Mouse (Mus musculus) gastrocnemius, adult 8-10 months (tissue): Measurements from ENCODE around the gene Ston1. TPM values are rescaled to one million over a fixed set of nuclear protein-coding genes. Genes with fewer than 3 reads are reported as not detected.

Experiments used
- DNase-seq, 2 experiments: peaks; one replicate each; pipeline ENCODE4 v3.0.0; 2022; ENCODE audit warnings: low spot score in 2 of 2
- total RNA-seq, 4 experiments: library from RNA; stranded (reverse); gene quantifications; 2 replicates each; pipeline ENCODE4 v1.2.4; 2022

Ston1 gene
- total RNA-seq, 4 experiments from 2014 or later = 2.8 to 7.0 (median 3.9) TPM

DNA sequence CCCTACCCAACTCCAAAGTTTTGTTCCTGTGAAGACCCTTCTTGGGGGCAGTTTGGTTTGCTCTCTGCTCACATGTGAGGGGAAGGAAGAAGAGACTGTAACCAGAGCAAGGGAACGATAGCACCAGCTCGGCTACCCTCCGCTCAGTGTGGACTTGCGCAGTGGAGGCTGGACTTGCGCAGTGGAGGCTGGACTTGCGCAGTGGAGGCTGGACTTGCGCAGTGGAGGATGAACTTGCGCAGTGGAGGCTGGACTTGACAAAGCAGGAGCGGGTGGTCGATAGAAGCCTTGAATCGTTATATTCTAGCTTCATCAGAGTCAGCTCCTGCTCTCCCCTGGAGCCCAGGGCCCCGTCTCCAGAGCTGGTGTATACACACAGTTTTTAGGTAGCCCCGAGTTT, 27.9 kb downstream of the Ston1 start:
- no peak for DNase-seq

DNA sequence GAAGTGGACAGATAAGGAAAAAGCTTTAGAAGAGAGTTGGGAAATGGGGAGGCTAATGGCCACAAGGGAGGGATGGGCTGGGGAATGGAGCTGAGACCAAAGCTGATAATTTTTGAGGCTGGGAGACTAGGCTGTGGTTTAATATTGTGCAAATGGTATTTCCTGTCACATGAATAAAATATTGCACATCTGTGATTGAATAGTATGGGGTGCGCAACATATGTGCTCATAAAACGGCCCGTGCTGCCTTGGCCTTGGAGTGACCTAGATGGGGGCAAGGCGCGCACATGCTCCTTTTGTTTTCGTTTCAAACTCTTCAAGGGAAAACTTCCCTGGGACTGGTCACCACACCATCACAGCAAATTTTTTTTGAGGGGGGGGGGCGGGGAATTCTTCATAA, 28.4 kb downstream of the Ston1 start:
- no peak for DNase-seq

DNA sequence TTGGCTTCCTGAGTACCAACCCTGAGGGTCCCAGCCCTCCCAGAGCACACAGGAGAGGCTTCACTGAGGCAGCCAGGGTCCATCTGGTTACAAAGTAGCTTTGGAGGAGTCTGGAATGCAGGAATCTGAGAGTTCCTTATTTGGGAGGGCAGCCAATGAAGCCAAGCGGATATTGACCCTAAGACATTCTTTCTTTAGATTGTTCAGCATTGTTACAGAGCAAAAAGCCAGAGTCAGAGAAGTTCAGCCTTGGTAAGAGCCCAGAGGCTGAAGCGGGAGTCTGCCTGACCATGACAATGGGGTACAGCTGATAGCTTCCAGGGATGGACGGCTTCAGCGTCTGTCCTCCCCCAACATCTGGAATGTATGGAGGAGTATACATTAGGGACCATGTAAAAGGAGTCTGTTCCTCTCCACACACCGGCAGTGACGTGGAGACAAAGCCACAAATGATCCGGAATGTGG, 28.9 kb downstream of the Ston1 start:
- no peak for DNase-seq

DNA sequence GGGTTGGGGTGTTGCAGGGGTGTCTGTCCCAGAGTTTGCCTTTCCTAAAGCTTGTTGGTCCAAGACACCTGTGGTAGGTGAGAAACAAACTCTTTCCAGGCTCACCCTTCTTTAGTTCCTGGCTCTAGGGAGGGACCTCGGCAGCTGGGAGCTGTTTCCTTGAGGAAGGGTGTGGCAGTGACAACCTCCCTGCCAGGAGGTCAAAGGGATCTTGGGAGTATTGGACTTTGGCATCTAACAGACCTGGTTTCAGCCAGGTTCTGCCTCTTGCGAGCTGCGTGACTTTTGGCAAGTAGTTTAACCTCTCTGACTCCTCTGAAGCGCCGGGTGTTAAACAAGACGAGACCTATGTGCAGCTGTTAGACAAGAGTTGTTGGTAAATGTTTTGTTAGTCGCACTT, 29.7 kb downstream of the Ston1 start:
- DNase-seq = no peak

DNA sequence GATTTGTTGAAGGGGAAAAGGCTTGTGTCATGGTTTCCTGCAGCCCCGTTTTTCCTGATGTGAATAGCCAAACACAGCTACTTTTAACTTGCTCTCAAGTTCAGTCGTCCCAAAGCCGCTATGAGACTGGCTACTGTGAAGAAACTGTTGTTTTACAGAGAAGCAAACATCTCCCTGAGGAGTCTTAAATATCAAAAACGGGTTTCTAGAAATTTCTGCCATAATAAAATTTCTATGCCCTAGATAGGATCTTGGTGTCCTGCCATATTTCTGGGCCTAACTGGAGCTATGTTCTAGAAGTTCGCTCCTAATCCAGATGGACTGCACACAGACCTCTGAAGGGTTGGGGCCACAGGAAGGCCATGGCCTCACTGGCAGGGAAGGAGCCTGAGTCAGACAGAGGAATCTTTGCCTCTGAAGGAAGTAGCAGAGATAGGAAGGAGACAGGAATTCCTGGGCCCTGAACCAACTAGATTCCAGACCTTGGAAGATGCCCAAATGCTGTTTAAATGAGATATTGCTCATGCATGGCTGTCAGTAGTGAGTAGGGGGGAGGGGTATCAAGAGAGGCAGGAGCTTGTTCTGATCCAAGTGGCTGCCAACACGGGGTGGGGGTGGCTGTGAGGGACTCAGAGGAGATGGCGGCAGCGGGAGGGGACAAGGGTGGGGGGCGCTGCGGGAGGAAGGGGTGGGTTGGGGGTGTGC, 31.3 kb downstream of the Ston1 start:
- DNase-seq = peak; percentile 47 to 48

DNA sequence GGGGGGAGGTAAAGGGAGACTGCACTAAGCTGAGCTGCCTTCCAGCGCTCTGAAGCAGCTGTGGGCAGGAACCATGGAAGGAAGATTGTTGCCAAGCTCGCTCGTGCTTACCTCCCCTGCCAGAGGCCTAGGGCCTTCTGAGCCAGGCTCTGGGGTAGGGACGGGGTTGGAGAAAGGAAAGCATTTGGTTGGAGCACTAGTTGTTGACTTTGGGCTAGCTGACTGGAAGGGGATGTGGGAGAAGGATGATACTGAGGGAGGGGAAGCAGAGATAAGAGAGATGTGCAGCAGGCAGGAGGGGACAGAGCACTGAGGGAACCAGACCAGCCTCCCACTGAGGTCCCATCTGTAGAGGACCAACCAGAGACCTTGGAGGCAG, 31.9 kb downstream of the Ston1 start:
- no peak for DNase-seq

DNA sequence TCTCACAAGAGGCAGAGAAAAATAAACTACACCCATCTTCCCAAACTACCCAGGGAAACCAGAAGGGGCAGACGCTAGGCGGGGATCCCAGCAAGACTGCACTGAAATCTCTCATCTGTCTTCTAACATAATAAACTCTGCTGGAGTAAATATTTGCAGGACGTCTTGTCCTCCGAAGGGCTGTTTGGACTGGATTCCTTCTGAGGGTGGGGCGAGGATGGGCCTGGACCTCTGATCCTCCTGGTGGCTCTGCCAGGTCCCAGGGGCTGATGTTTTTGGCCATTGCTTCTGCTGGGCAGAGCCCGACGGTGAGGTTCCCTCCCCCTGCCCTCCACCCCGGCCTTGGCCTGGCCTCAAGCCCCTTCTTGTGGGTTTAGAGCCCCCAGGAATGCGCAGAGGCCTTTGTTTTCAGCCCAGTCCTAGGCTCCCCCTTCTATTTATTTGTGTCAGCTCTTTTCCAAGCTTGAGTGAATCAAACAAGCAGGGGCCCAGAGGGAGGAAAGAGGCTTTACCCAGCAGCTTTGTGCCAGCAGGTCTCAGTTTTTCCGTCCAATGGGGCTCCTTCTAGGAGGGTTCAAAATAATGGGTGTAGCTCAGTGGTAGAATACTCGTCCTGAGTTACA, 32.6 kb downstream of the Ston1 start:
- DNase-seq = peak in 1 of 2 experiments; percentile 22

DNA sequence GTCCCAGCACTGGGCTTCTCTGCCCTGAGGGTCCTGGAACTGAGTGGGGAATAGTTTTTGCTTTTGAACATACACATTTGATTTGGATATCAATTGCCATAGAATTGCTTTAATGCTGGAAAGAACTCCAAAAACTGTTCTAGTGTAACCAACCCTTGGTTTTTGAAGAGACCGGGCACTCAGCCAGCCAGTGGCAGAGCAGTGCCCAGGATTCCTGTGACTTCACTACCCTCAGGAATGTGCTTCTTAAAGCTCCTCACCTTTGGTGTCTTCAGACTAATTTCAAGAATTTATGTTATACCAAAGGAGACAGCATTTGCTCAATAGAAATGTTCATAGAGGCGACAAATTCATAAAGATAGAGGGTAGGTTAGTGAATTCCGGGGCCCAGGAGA, 33.1 kb downstream of the Ston1 start:
- no peak for DNase-seq

DNA sequence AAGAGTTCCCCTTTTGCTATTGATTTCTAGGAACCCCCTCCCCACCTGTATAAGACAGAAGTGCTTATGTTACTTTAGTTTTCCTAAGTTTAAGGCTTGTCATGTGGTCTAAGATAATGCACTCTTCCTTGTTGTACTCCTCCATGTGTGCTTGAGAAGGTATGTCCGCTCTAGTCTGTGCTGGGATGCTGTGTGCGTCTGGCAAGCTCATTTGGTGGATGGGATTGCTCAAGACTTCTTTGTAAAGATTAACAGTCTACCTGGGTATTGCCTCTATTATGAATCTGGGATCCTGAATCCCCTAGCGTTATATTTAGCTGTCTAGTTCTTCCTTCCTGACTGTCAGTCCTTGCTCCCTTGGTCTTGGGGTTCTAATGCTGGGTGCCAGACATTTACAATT, 35.1 kb downstream of the Ston1 start:
- no peak for DNase-seq

DNA sequence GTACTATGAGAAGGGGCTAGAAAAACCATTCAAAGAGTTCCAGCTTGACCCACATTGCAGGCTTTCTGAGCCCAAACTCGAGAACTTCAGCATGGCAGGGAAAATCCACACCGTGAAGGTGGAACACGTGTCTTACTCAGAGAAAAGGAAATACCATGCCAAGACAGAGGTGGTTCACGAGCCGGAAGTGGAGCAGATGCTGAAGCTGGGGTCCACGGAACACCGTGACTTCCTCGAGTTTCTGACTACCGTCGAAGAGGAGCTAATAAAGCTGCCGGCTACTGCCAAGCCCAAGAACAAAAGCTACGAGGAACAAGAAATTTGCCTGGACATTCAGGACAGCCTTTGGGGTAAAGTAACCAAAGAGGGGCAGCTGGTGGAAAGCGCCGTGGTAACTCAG, 38.6 kb downstream of the Ston1 start:
- no peak for DNase-seq

DNA sequence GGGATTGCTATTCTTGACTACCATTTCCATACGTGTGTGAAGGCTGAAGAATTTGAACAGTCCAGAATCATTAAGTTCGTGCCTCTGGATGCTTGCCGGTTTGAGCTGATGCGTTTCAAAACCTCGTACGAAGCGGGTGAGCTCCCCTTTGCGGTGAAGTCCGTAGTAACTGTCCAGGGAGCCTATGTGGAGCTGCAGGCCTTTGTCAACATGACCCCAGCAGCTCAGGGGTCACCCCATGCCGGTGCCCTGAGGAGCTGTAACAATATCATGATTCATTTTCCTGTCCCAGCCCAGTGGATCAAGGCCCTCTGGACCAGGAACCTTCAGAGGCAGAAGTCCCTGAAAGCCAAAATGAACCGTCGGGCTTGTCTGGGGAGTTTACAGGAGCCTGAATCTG, 39.1 kb downstream of the Ston1 start:
- no peak for DNase-seq

DNA sequence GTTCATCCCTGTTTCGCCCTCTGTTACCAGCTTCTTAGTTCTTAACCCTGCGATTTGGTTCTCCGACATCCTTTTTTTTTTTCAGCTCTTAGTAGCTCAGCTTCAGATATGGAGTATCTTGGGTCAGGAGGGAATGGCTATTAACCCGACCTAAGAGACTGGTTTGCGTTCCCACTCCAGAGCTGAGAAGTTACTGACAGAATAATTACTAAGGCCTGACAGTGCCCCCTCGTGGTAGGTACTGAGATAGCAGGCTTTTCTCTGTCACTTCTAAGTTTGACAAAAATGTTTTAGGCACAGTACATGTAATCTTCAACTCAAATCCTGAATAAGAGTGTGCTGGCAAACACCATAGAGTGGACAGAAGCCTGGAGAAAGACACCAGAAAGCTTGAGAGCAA, 43.5 kb downstream of the Ston1 start:
- DNase-seq = peak; percentile 35 to 45

DNA sequence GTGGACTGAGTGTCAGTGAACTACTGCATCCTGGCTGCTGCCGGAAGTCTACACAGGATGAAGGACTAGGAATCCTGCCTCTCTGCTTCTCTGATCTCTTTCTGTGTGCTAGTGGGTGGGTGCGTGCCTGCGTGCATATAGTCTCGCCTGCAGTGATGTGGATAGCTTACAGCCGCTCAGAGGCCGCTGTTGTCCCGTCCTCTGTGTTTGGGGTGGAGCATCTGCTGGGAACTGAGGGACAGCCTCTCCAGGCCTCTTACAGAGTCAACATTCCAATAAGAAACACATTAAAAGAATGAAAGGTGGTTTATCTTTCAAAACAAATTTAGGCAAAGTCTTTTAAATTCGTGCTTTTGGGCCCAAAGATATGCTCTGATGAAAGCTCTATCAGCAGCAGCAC, 44.4 kb downstream of the Ston1 start:
- no peak for DNase-seq

DNA sequence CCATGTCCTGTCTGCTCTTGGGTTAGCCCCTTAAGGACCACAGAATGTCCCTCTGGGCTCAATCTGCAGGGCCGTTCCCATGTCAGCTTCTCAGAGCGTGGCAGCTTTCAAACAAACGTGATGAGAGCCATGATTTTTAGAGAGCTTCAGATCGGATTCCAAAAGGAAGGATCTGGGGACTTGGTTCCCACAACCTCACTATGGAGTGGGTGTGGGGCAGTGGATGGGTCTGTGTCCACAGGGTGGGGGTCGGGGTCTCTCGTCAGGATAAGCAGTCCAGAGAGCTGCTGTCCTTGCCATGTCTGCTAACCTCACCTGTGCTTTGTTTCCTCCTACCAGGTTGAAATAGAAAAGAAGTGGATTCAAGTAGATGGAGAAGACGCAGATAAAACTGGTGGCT, 47.4 kb downstream of the Ston1 start:
- no peak for DNase-seq

DNA sequence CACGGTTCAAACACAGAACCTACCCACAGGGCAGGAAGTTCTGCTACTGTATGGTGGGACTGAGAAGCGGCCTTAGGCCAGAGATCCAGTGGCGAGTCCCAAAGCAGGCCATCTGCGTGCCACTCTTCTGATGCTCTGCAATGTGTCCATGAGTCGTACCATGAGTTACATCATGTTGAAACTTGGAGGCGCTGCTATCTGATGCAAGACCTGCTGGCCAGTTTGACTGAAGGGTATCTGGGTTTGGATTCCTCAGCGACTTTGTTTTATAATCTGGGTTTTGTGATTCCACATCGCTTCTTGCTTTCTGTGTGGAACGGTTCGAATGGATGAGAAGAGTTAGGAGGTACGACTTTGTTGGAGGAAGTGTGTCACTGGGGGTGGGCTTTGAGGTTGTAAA, 47.8 kb downstream of the Ston1 start:
- no peak for DNase-seq

DNA sequence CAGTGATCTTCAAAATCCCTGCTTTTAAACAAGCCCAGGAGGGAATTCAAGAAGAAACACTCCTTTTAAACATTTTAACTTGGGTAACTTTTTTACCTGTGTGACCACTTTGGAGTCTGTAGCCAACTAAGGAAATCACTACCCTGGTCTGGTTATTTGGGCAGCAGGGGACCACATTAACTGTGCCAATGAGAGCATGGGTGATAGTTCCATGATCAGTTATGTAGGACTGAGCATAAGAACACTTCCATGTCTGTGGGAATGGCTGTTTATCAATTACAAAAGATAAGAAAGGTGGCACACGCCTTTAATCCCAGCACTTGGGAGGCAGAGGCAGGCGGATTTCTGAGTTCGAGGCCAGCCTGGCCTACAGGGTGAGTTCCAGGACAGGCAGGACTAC, 49.7 kb downstream of the Ston1 start:
- no peak for DNase-seq

DNA sequence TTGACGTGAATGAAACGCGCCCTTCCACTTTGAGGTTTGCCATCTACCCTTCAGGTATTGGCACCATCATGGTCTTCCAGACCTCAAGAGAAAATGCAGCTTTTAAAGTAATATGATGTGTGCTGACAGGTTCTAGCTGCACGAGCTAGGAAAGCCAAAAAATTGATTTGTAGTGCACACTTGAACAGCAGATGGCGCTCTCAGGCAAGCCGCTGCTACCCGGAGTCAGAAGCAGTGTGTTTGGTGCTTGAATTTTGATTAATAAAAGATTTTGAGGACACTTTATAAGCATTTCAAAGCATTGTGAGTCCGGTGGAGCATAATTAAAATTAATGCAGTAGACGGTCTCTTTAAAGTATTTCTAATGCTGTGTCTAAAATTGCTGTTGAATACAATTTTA, 54.5 kb downstream of the Ston1 start:
- no peak for DNase-seq

DNA sequence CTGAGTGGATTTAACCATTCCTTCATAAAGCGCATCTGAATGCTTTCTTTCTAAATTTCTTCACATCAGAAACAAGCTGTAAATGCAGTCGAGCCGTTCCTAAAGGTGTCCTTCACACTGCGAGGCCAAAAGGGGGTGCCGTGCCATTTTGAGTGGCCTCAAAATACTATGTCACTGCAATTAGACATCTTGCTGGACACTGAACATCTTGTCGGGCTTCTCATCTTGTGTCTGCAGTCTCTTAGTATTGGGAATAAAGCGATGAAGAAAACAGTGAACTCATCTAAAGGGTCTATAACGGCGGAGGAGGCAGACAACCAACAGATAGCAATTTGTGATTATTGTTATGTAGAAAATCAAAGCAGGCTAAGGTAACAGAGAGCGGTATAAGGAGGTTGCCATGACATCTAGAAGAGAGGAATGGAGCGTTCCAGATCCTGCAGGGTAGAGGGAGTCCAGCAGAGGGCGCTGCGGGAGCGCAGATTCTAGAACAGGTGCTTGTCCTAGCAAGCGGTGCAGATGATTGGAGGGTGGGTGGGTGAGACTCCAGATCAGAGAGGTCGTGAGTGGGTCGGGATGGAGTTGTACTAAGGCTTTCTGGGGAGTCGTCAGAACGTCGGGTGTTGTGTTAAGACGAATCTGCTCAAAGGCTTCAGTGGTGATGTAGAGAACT, 55.4 kb downstream of the Ston1 start:
- peak in 1 of 2 experiments; percentile 23 for DNase-seq

DNA sequence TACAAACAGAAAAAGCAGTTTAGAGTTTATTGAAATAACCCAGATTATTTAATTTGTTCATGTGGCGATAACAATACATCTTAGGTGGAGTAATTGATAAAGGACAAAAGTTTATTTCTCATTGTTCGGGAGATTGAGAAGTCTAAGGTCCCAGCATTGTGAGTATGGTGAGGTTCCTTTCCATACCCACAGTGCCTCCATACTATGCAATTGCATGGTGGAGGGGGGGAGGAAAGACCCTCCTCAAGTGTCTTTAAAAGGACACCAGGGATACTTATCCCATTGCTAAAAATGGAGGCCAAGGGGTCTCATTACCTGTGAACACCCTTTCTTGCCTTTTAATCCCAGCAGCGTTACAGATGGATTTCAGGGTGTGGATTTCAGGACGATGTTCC, 55.9 kb downstream of the Ston1 start:
- no peak for DNase-seq

DNA sequence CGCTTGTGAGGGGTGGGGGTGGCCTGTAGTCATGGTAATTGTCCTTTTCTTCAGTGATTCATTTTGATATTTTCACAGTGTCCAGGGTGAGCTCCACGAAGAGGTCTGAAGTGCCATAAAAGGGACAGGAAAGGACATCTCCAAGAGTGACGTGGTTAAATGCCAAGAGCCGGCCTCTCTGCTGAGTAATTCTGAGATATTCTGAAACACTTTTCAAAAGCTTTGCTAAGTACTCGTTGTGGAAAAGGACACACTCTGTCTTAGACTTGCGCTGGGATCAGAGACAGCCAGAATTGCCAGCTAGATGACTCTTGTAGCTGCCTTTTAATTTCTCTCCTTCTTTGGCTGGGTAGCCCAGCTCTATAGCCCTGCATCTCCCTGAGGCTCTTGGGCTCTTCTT, 61.0 kb downstream of the Ston1 start:
- DNase-seq = no peak

DNA sequence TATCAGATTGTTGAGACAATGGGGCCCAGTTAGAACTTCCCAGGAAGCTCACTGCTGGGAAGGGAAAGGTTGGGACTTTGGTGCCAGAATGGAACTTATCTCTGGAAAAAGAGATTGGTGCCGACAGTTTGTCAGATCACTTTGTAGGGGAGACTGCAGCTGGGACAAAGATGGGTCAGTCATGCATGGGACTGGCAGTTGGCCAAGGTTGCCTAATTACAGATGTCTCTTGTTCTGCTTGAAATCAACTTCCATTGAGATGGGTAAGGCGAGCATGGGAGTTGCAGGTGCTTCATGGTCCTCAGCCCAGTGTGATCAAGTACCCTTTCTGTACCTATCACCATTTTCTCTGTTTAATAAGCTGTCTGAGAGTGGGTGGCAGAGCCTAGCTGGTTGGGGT, 68.6 kb downstream of the Ston1 start:
- DNase-seq = no peak

DNA sequence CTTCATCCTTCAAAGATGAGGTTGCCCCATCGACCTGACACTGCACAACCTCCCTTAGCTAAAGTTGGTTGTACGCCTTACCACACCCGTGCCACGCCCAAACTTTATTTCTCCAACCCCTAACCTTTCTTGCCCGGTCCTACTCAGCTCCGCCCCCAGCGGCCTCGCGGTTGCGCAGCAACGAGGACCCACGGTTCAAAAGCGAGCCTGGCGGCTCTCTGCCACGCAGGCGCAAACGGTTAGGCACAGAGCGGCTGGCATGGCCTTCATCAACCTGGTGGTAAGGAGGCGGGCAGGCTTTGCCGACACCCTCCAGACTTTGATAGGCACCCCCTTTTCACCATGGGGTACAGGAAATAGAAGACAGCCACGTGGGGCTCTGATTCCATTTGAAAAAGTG, 71.0 kb downstream of the Ston1 start, which contains the start of gene Gtf2a1l:
Gene Gtf2a1l, plus strand, starts transcription at position 209 of the 400 bp plus-strand sequence.
- peak in 1 of 2 experiments; percentile 6 for DNase-seq

DNA sequence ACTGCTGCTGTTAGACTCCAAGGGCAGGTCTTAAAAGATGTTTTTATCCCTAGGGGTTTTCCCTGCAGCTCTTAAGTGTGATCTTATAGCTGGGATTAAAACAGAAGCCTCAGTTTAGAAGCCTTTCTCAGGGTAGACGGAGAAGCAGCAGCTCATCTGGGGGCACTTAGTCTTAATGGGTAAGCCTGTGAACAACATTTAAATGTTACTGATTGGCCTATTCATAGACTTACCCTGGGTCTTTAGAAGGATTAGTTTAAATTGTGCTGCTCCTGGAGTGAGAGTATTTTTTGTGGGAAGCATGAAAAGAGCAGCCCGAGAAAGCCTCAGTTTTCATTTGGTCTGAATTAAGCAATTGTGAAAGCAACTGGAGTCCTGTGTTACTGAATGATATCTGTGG, 72.4 kb downstream of the Ston1 start:
- DNase-seq = no peak
